Mouse (Mus musculus) neural tube, embryonic 14.5 days (tissue): ENCODE measurements at regions not wholly inside any gene's neighbourhood (a gene's known extent, or its start where the extent isn't known, plus 50 kb on each side); places are given as distances from the start of the nearest gene placed in this dataset.

Experiments used
- ATAC-seq: fragments of 200-750 bp; cut with Nextera tagmentation; 2 replicates; pipeline ENCODE4 v1.8.0; 2017; ENCODE audit warnings: low read depth, mild to moderate bottlenecking, moderate TSS enrichment, moderate library complexity
- H3K27ac ChIP-seq: fragments of 300-500 bp; sonication (generic); 2 replicates; pipeline ENCODE4 v1.5.1; 2014; ENCODE audit warnings: low read depth, mild to moderate bottlenecking, control low read depth, low read length, moderate library complexity, mixed read lengths
- H3K27me3 ChIP-seq: fragments of 300-500 bp; sonication (generic); 2 replicates; pipeline ENCODE4 v1.6.1; 2014; ENCODE audit warnings: low read length; ENCODE audit not compliant: control insufficient read depth, insufficient read depth
- H3K36me3 ChIP-seq: fragments of 300-500 bp; sonication (generic); 2 replicates; pipeline ENCODE4 v1.6.1; 2014; ENCODE audit warnings: low read length, mixed read lengths; ENCODE audit not compliant: control insufficient read depth, insufficient read depth
- H3K4me1 ChIP-seq: fragments of 300-500 bp; sonication (generic); 2 replicates; pipeline ENCODE4 v1.6.1; 2014; ENCODE audit warnings: low read length; ENCODE audit not compliant: control insufficient read depth, insufficient read depth
- H3K4me2 ChIP-seq: fragments of 300-500 bp; sonication (generic); 2 replicates; pipeline ENCODE4 v1.6.1; 2014; ENCODE audit warnings: mild to moderate bottlenecking, low read depth, low read length, control low read depth
- H3K4me3 ChIP-seq: fragments of 300-500 bp; sonication (generic); 2 replicates; pipeline ENCODE4 v1.5.1; 2014; ENCODE audit warnings: low read depth, low read length, control low read depth, mixed read lengths
- H3K9ac ChIP-seq: fragments of 300-500 bp; sonication (generic); replicated peaks from 2 replicates; pipeline ENCODE4 v1.6.1; 2014; ENCODE audit warnings: low read depth, mild to moderate bottlenecking, control low read depth, low read length, mixed read lengths
- H3K9me3 ChIP-seq: fragments of 300-500 bp; sonication (generic); 2 replicates; pipeline ENCODE4 v1.6.1; 2016; ENCODE audit warnings: low read length; ENCODE audit not compliant: control insufficient read depth
- WGBS: fragments of 180-500 bp; shearing (Covaris S2); extraction: QIAGEN DNeasy Blood & Tissue Kit; methylation state at CpG from one replicate; pipeline ENCODE4 v1.1.7; 2014; 5-methylcytosine and 5-hydroxymethylcytosine counted together

- Histone ChIP-seq H3K4me3 (no peak overlapping the region), H3K9me3 (no peaks in the 10 kb centered on the region), H3K9ac (no peak overlapping the region), H3K4me1 (no peaks in the 10 kb centered on the region), H3K27me3 (no peaks in the 10 kb centered on the region), H3K36me3 (no peaks in the 10 kb centered on the region), H3K27ac (no peak overlapping the region), H3K4me2 (no peak overlapping the region)
- WGBS = 70% methylated on average over 6 of the region's 6 CpGs
- ATAC-seq = no peak
Measured at GRCm38 (mm10) chr19:54200407-54200806, 156.5 kb downstream of the Adra2a start.

GRCm38 (mm10) chr19:54202456-54202855 lies 158.5 kb downstream of the Adra2a start:
- H3K27me3 ChIP-seq = no peaks in the 10 kb centered on the region
- no peak overlapping the region for H3K27ac ChIP-seq
- H3K4me3 ChIP-seq = no peak overlapping the region
- ATAC-seq = no peak
- H3K36me3 ChIP-seq = no peaks in the 10 kb centered on the region
- no peak overlapping the region for H3K9ac ChIP-seq
- H3K9me3 ChIP-seq = no peaks in the 10 kb centered on the region
- whole genome bisulfite sequencing = 82% methylated on average over 6 of the region's 6 CpGs
- H3K4me1 ChIP-seq = no peaks in the 10 kb centered on the region
- no peak overlapping the region for H3K4me2 ChIP-seq

GRCm38 (mm10) chr19:54206819-54207218 lies 162.9 kb downstream of the Adra2a start:
- Histone ChIP-seq H3K9ac (no peak overlapping the region), H3K36me3 (no peaks in the 10 kb centered on the region), H3K4me2 (no peak overlapping the region), H3K4me3 (no peak overlapping the region), H3K9me3 (no peaks in the 10 kb centered on the region), H3K27ac (no peak overlapping the region), H3K4me1 (no peaks in the 10 kb centered on the region), H3K27me3 (no peaks in the 10 kb centered on the region)
- 74% methylated on average over 6 of the region's 6 CpGs for WGBS
- no peak for ATAC-seq

DNA sequence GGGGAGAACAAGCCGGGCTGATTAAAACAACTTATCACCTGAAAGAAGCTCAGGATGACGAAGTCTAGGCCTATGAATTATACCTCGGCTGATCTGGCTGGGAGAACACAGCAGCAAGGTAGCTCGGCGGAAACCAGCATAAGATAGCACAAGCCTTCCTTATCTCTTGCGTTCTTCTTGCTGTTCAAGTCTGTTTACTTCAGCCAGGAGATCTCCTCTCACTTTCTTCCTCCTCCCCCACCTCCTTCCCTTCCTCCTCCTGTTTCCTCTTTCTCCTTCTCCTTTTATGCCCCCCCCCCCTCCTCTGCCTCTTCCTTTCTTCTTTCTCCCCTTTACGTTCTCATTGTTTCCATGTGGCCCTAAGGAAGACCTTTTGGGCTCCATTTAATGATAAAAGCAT lies 168.2 kb downstream of the Adra2a start:
- Histone ChIP-seq H3K36me3 (no peaks in the 10 kb centered on the region), H3K4me1 (no peaks in the 10 kb centered on the region), H3K9ac (no peak overlapping the region), H3K27me3 (no peaks in the 10 kb centered on the region), H3K9me3 (no peaks in the 10 kb centered on the region), H3K4me3 (no peak overlapping the region), H3K4me2 (no peak overlapping the region), H3K27ac (no peak overlapping the region)
- WGBS = 83% methylated on average over 7 of the region's 7 CpGs
- ATAC-seq = no peak

DNA sequence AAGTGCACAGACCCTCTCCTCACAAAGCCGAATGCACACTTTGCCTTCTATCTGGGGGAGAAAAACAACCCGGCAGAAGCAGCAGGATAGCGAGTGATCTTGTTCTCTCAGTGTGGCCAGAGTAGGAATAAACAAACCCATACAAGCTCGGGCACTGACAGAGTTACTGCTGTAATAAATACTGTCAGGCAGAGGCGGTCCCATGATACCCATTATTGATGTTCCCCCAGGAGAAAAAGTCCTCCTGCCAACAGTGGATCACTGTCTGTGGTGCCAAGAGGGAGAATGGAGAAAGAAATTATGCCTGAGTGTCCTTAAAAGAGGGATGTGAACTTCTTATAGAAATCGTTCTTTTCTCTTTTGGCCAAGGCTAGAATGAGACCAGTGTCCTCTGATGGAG lies 200.2 kb downstream of the Adra2a start:
- H3K27me3 ChIP-seq = no peaks in the 10 kb centered on the region
- 33% methylated on average over 6 of the region's 6 CpGs for WGBS
- H3K27ac ChIP-seq = no peak overlapping the region
- ATAC-seq = peak; percentile 68
- no peak overlapping the region for H3K4me3 ChIP-seq
- H3K4me1 ChIP-seq = no peaks in the 10 kb centered on the region; the same call in 1 of the 2 replicates
- H3K9me3 ChIP-seq = no peaks in the 10 kb centered on the region
- no peaks in the 10 kb centered on the region for H3K36me3 ChIP-seq
- no peak overlapping the region for H3K4me2 ChIP-seq
- no peak overlapping the region for H3K9ac ChIP-seq

GRCm38 (mm10) chr19:54248256-54248936 lies 204.4 kb downstream of the Adra2a start:
- H3K4me2 ChIP-seq = no peak overlapping the region
- 25% methylated on average over 6 of the region's 6 CpGs for whole genome bisulfite sequencing
- H3K9ac ChIP-seq = no peak overlapping the region
- no peaks in the 10 kb centered on the region for H3K36me3 ChIP-seq
- H3K27ac ChIP-seq = no peak overlapping the region
- H3K4me1 ChIP-seq = no peaks in the 10 kb centered on the region; the same call in 1 of the 2 replicates
- no peak for ATAC-seq
- no peaks in the 10 kb centered on the region for H3K9me3 ChIP-seq
- H3K27me3 ChIP-seq = no peaks in the 10 kb centered on the region
- no peak overlapping the region for H3K4me3 ChIP-seq

GRCm38 (mm10) chr19:54252145-54252664 lies 208.3 kb downstream of the Adra2a start:
- Histone ChIP-seq H3K27ac (no peak overlapping the region), H3K4me3 (no peak overlapping the region), H3K4me2 (no peak overlapping the region), H3K27me3 (no peaks in the 10 kb centered on the region), H3K4me1 (no peaks in the 10 kb centered on the region), H3K9ac (no peak overlapping the region), H3K36me3 (no peaks in the 10 kb centered on the region), H3K9me3 (no peaks in the 10 kb centered on the region)
- no peak for ATAC-seq
- 87% methylated on average over 7 of the region's 7 CpGs for WGBS

DNA sequence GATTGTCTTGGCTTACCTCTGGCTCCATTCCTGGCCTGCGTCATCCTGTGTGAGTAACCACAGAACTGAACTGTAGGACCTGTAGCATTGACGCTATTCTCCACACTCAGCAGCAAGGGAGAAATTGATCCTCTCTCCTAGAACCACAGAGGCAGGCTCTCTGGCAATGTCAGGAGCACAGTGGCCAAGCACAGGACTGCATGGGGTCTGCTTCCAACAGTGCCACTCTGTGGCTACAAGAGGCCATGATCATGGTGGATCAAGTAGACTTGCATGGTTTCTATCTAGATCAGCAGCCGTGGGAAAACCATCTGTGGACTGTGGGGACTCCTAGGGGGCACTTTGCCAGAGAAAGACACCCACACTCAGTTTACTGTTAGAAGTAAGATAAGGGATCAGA lies 213.9 kb downstream of the Adra2a start:
- no peaks in the 10 kb centered on the region for H3K4me1 ChIP-seq
- 96% methylated on average over 3 of the region's 3 CpGs for WGBS
- H3K9ac ChIP-seq = no peak overlapping the region
- H3K9me3 ChIP-seq = no peaks in the 10 kb centered on the region
- H3K4me2 ChIP-seq = no peak overlapping the region
- ATAC-seq = no peak
- no peak overlapping the region for H3K4me3 ChIP-seq
- H3K27me3 ChIP-seq = no peaks in the 10 kb centered on the region
- H3K36me3 ChIP-seq = no peaks in the 10 kb centered on the region
- H3K27ac ChIP-seq = no peak overlapping the region

- no peaks in the 10 kb centered on the region for H3K27me3 ChIP-seq
- H3K4me2 ChIP-seq = no peak overlapping the region
- no peak for ATAC-seq
- WGBS = 2% methylated on average over 7 of the region's 7 CpGs
- H3K9me3 ChIP-seq = no peaks in the 10 kb centered on the region
- no peak overlapping the region for H3K27ac ChIP-seq
- no peaks in the 10 kb centered on the region for H3K36me3 ChIP-seq
- H3K9ac ChIP-seq = no peak overlapping the region
- no peaks in the 10 kb centered on the region for H3K4me1 ChIP-seq
- no peak overlapping the region for H3K4me3 ChIP-seq
Measured at GRCm38 (mm10) chr19:54259175-54259574, 215.2 kb downstream of the Adra2a start.
